Mouse (Mus musculus) left cerebral cortex, postnatal 14 days (tissue): Measurements from ENCODE around the gene Tmtc1. TPM values are rescaled to one million over a fixed set of nuclear protein-coding genes. Genes with fewer than 3 reads are reported as not detected.

Experiments used
- DNase-seq, 2 experiments: peaks; one replicate each; pipeline ENCODE4 v3.0.0; 2021 to 2022; ENCODE audit warnings: low spot score in 2 of 2, mixed read lengths in 1 of 2
- intact Hi-C: fragments of 180-260 bp; cut with DNase I; formaldehyde crosslinking; loops from one replicate; pipeline ENCODE4 v1.15.1; 2025
- total RNA-seq, 2 experiments: library from RNA; stranded (reverse); gene quantifications; 2 replicates each; pipeline ENCODE4 v1.2.3; 2021

Tmtc1 gene
- total RNA-seq, 2 experiments from 2014 or later: 44.1 to 48.1 TPM

DNA sequence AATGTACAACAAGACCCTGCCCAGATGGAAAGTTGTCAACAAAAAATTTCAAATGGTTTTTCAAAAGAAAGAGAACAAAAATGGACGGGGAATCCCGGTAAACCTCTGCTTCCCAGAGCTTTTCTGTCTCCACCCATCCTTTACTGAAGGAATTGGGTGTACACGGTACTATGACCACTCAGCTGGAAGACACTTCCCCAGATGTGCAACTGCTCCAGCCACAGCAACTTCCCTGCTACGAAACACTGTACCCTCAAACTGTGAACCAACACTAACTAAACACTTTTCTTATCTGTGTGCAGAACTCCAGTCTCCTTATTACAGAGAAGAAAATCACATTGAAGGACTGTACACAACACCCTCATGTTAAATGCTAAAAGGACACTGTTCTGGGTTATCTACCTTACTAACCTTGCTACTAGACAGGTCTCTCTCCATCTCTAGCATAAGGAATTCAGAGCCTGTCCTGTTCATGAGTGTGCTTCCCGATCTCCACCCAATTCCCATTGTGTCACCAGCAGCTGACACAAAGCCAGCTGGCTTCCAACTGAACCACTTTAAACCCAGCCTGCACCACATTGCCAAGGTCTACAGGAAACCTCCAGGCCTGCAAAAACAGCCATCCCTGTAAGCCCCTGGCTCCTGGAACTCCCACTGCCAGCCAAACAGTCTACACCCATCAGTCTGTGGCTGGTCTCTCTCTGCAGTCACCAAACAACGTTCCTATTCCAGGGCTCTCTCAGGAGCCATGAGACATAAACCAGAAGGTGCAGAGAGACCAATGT is 59.9 kb downstream of the Tmtc1 start:
- intact Hi-C loops: no loop called here
- no peak for DNase-seq

DNA sequence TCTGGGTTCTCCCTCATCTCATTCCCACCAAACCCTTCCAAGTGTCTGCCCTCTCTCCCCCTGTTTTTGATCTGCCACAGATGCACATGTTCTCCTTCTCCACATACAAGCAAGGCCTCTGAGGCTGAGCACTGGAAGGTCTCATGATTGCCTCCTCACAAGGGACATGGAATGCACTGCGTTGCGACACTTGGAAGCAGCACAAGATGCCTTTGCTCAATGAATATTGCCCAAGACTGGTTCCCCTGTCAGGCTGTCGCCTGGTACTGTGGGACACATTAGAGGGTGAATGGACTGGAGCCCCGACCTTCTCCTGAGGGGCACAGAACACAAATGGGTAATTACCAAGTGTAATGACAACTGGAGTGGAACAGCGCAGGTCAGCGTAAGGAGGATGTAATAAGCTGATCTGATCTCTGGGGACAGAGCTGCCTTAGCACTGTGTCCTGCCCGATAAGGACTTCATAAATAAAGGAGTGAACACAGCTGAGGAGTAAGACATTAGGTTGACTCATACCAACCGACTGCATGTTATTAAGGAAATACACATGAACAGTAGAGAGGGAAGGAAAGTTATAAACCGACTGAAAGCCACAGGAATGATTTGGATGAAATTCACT is 62.9 kb downstream of the Tmtc1 start:
- intact Hi-C loops: no loop called here
- DNase-seq: no peak

DNA sequence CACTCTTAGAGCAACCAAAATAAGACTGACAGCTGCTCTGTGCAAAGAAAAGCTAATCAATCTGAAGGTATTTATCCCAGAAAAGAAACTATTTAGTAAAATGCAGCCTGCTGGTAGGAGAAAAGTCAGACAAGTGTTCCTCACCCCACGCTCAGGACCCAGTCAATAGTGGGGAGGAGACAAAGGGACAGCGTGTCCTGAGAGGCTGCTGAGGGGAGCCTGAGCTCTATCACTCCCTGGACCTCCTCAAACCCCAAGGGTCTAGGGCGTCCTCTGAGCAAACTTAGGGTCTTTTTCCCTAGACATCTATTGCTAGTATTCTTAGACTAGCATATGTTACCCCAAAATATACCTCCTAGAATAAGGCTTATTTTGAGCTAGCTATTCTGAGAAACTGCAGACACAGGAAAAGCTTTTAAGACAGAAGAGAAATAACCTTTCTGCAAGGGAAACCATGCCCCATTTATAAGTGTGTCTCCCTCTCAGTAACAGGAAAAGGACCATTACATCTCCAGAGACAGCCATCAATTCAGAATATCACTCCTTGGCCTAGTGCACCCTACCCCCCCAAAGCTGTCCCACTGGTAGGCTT is 68.5 kb downstream of the Tmtc1 start:
- intact Hi-C loops: no loop called here
- DNase-seq: no peak

DNA sequence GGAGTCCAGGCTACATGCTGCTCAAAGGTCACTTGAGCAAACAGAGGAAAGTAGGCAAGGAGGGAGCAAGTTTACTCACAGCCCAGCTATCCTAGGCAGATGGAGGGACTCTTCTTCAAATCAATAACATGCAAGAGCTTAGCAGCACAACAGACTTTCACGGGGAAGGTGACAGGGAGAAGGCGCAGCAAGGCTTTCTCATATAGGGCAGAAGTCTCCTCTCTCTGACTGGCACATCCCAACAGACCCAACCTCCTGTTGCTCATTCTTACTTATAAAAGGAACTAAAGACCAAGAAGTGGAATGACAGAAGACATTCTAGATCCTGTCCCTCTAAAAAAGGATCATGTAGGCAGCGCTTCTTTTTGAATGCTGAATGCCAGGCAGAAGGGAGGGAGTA is 69.2 kb downstream of the Tmtc1 start:
- intact Hi-C loops: no loop called here

DNA sequence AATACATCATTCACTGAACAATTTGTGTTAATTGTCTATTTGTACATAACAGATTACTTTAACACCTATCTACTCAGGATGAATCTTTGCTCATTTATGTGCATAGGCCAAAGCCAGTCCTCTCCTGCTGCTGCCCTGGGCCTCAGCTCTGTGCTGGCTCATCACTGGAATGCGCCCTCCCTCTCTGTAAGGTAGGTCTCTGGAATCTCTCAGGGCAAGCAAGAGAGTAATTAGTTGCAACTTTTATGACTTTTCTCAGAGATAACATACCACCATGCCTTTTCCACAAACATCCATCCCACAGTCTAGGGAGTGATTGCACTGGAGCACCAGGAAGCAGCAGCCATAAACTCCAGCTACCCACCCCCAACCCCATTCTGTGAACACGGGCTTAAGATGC is 70.7 kb downstream of the Tmtc1 start:
- intact Hi-C loops: no loop called here
- no peak for DNase-seq

More for the DNA sequence above, 69.2 kb downstream of the Tmtc1 start:
- DNase-seq: no peak

DNA sequence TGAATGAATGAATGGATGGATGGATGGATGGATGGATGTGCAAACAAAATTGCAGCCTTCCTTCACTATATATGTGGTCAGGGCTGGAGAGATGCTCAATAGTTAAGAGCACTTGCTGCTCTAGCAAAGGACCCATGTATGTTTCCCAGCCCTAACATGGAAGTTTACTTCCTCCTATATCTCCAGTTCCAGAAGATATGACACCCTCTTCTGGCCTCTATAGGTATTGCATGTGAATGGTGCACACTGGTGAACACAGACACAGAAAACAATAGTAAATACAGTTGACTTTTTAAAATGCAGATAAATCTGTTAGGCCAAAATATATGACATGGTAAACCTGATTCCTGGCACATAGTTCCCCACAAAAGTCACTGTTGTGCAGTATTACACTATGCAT is 73.0 kb downstream of the Tmtc1 start:
- intact Hi-C loops: no loop called here

DNA sequence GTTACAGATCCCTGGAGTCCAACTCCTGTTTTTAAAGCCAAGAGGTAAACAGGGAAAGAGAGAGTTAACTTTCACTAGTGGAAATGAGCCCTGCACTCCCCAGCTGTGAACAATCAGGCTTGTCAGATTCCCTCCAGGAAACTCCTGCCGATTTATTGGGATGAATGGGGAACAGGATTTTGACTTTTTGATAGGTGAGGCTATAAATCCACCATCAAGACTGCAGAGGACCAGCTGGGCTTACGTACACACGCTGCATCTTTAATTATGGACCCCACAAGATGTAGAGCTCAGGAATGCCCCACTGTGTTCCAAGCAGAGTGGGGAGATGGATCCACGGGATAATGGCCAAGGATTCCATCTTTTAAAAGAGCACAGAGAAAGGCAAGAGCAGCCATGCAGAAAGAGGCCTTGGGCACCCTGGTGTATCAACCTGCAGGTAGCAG is 77.1 kb downstream of the Tmtc1 start:
- no peak for DNase-seq
- intact Hi-C loops: no loop called here

More for the DNA sequence above, 73.0 kb downstream of the Tmtc1 start:
- no peak for DNase-seq

DNA sequence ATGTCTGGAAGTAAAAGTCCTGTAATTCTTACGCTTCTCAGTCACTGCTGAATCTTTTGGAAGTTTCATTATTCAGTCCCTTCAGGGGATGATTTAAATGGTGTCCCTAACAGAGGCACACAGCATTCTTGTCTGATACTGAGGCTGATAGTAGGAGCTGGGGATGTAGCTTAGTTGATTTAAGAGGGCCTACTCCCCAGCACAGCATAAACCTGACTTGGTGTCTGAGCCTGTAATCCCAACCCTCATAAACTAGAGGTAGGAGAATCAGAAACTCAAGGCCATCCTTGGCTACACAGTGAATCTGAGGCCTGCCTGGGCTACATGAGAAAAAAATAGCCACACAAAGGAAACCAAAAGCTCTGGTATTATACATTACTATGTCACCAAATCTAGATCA is 77.6 kb downstream of the Tmtc1 start:
- no peak for DNase-seq
- intact Hi-C loops: no loop called here

DNA sequence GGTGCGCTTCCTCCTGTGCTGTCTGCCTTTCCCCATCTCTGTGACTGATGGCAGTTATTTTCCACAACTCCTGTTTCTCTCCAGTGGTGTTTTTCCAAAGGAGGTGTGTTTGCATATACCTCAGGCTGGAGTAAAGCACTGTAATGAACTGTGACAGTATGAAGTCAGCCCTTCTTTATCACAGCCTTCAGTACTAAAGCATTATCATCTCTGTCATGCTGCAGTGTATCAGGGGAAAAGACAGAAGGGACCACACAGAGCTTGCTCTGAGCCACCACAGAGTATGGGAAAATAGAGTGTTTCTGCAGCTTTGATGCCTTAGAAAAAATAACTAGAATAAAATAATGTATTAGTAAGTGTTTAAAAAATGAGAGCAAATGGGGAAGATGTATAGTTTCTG is 81.0 kb downstream of the Tmtc1 start:
- intact Hi-C loops: no loop called here
- no peak for DNase-seq

DNA sequence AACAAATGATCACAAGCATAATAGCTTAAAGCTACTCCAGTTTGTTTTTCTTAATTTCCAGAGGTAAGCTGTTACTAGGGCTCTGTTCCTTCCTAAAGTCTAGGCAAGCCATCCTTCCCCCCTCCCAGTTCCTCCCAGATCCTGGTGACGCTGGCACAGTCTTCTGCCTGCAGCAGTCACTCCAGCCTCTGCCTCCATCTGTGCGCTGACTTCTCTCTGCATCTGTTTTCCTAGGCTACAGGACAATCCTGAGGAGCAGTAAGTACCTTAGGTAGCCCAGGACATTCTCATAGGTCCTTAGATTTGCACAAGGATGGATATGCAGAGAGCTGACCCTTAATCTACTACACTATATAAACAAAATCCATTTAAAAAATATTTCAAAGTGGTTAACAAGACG is 81.7 kb downstream of the Tmtc1 start:
- DNase-seq: peak; percentile 23 to 52
- intact Hi-C loops: no loop called here

DNA sequence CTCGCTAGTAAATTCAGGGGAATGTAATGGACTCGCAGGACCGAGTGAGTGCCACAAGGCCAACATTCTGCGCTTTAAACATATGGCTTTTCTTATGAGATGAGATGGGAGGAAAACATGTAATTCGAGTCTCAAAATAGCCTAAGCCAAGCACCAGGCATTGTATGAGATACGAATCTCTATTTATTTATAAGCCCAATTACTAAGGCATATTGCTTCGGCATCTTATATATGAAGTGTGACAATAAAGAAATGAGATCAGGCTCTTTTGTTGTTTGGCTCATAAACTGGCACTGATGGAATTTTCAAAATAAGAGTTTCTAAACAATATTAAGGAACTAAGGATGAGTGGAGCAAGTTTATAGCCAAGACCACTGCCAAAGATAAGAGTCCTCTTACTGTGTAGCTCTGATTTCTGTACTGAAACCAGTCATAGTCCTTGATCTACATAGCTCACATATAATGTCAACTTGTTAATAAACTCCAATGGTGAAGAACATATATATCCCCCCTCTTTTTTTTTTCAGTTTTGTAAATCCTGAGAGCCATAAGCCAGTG is 84.8 kb downstream of the Tmtc1 start:
- DNase-seq: no peak
- intact Hi-C loops: no loop called here

DNA sequence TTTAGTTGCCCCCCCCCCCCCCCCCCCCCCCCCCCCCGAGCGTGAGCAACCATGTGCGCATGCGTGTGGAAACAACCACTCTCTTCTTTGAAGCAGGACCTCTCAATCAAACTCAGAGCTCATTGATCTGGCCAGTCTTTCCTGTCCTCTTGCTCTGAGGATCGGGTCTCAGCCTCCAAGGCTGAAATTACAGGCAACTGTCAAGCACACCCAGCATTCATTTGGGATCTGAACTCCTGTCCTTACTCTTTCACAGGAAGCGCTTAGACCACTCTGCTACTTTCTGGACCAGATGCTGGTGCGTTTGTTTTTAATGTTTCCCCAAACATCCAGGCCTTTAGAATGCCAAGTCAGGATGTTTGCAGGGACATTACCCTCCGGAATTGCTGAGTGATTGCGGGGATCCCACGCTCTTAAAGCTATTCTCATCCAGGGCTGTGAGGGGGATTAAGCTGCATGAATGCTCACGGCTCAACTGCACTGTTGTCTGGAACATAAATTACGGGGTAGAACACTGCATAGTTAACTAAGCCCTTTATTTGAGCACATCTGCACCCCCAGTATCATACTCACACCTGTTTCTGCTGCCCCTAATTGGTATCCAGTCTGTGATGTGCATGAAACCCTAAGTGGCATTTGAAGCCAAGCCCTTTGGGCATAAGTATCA is 85.5 kb downstream of the Tmtc1 start:
- peak in 1 of 2 experiments; percentile 12 for DNase-seq

DNA sequence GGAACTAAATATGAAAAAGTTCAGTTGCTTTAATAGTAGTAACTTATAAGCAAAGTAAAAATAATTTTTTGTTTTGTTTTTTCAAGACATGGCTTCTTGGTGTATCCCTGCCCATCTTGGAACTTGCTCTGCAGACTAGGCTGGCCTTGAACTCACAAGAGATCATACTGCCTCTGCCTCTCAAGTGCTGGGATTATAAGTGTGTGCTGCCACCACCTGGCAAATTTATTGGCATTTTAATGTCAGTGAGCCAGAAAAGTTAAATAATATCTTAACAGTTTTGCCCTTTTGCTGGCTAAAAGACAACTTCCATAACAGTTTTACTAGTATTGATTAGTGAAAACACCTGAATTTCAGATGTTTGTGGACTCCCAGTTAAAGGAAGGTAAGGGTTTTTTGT is 88.0 kb downstream of the Tmtc1 start:
- DNase-seq: no peak
- intact Hi-C loops: no loop called here

More for the DNA sequence above, 85.5 kb downstream of the Tmtc1 start:
- intact Hi-C loops: no loop called here

DNA sequence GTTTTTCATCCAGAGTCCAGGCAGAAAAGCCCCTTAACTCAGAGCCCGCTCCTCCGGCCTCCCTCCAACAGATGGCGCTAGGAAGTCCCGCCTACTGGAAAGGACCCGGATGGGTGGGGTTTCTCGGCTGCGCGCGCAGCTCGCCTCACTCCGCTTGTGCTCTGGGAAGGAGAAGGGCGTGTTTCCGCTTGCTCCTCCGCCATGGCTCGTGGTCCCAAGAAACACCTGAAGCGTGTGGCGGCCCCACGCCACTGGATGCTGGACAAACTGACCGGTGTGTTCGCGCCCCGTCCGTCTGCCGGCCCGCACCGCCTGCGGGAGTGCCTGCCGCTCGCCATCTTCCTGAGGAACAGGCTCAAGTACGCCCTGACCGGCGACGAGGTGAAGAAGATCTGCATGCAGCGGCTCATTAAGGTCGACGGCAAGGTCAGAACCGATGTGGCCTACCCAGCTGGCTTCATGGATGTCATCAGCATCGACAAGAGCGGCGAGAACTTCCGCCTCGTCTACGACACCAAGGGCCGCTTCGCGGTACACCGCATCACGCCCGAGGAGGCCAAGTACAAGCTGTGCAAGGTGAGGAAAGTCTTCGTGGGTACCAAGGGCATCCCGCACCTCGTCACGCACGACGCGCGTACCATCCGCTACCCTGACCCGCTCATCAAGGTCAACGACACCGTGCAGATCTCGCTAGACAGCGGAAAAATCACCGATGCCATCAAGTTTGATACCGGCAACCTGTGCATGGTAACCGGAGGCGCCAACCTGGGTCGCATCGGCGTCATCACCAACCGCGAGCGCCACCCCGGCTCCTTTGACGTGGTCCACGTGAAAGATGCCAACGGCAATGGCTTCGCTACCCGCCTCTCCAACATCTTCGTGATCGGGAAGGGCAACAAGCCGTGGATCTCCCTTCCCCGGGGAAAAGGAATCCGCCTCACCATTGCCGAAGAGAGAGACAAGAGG is 89.4 kb downstream of the Tmtc1 start:
- peak; percentile 52 to 56 for DNase-seq
- intact Hi-C loops: no loop called here

DNA sequence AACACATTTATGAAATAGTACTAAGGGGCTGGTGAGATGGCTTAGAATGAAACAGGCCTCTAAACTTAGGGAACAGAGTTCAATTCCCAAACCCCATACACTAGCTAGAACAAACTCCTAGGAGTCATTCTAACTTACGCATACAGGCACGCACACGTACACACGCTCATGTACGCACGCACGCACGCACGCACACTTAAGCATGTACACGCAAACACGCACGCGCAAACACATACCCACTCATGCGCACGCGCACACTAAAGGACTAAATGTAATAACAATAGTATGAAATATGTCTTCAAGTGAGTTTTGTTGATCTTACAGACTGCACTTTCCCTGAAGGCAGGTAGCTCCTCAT is 90.1 kb downstream of the Tmtc1 start:
- no peak for DNase-seq
- intact Hi-C loops: no loop called here

DNA sequence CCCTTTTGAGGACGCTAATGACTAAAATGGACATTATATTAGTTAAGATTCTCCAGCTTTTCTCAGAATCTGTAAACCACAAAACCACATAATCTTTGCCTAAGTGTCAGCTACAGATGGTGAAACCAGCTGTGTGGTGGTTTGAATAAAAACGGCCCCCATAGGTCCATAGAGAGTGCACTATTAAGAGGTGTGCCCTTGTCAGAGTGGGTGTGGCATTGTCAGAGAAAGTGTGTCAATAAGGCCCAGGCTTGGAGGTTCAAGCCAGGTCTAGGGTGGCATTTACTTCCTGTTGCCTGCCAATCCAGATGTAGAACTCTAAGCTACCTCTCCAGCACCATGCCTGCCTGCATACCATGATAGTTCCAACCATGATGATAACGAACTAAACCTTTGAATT is 99.2 kb downstream of the Tmtc1 start:
- no peak for DNase-seq
- intact Hi-C loops: no loop called here

DNA sequence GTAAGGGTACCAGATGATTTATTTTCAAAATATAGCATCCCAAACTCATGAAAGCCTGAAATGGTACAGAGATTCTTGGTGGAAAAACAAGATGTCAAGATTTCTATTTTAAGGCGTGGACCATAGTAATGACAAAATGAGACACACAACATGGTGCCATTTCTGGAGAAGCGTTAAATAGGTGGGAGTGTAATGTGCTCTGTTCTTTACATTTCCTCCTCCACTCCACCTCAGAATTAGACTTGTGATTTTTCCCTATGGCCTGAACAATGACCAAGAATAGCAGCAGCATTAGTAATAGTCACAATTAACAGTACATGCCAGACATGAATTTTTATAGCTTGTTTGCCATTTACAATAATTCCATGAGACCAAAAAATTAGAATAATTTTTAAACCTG is 102.0 kb downstream of the Tmtc1 start:
- no peak for DNase-seq
- intact Hi-C loops: no loop called here

DNA sequence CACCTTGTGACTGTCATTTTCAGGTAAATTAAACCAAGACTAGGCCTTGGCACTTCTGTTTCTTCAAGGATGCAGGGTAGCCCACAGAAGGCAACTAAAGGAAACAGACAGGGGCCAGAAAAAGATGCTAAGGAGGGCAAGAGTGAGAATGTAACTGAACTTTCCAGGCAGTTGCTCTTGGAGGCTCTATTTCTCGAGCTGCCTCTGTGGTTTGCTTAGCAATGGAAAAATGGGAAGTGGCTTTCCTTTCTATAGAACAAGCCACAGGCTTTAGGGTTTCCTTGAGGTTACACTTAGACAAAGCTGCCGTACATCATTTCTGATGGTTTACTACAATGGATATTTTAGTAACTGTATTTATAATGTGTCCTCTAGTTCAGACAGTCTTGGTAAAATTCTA is 102.4 kb downstream of the Tmtc1 start:
- intact Hi-C loops: no loop called here
- no peak for DNase-seq
